Mouse (Mus musculus) embryonic fibroblast, embryonic 13.5 days (primary cell): ENCODE measurements around the gene Olfr1230.

Source experiments
- CTCF ChIP-seq: IDR thresholded peaks from 2 replicates; pipeline ENCODE4 v1.5.1; 2011; ENCODE audit warnings: mild to moderate bottlenecking, control low read depth, low read length, moderate library complexity, borderline replicate concordance; ENCODE audit not compliant: insufficient read depth
- POLR2A ChIP-seq: IDR thresholded peaks from 2 replicates; pipeline ENCODE4 v1.6.1; 2011; ENCODE audit warnings: low read depth, mild to moderate bottlenecking, control low read depth, low read length, moderate library complexity

DNA sequence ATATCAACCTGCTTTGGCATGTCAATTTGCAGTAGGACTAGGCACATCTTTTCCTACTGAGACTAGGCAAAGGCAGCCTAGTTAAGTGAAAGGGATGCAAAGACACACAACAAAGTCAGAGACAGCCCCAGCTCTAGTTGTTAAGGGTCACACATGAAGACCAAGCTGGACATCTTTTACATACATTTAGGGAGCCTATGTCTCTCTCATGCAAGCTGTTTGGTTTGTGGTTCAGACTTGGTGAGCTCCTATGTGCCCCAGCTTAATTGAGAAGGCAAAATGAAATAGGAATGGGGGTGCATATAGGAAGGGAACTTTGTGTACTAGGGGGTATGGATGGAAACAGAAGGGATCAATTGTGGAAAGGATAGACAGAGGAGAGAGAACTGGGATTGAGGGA lies 43.1 kb downstream of the Olfr1230 start, which contains the start of gene Olfr1228:
- TF ChIP-seq CTCF (no peak), POLR2A (no peak)
